Mouse (Mus musculus) T-helper 2 cell (primary cell): ENCODE data around the gene Syt9.

Experiments used
- in situ Hi-C: fragments of 300-600 bp; cut with MboI, MseI; formaldehyde crosslinking; loops from one replicate; pipeline ENCODE4 v1.15.1; 2025; ENCODE audit warnings: high pct_unique_total_duplicates

Gene Syt9

DNA sequence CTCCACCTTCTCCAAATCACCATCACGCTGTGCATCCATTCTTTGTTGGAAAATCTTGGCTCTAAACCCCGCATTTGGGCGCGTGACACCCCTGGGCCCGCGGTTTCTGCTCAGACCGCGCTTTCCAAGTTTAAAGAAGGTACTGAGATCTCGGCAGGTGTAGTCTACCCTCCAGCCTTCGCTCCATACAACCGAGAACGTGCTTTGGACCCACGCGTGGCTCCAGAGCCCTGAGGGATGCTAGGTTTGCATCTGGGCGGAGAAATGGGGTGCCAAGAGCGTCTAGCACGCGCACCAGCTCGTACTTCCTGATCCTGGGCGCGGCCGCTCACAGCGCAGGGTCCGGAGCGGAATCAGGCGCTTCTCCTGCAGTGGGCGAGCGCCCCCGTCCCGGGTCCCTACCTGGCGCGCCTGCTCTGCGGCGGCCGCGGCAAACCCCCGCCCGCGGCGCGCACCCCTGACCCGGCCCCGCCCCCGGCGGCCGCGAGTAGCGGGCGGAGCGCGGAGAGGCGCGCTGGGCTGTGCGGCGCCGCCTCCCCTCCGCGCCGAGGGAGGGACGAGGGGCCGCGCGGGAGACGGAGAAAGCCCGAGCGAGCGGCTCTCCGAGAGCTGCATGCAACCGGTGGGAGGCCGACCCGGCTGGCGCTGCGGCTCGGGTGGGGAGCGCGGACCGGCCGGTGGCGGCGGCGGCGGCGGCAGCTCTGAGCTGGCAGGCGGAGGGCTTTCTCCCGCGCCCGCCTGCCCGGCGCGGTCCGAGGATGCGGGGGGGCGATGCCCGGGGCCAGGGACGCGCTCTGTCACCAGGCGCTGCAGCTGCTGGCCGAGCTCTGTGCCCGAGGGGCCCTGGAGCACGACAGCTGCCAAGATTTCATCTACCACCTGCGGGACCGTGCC is at the start of gene Syt9:
Syt9 (plus strand) TSS at position 497 of the 894 bp plus-strand sequence.
- in situ Hi-C loops: no loop called here

DNA sequence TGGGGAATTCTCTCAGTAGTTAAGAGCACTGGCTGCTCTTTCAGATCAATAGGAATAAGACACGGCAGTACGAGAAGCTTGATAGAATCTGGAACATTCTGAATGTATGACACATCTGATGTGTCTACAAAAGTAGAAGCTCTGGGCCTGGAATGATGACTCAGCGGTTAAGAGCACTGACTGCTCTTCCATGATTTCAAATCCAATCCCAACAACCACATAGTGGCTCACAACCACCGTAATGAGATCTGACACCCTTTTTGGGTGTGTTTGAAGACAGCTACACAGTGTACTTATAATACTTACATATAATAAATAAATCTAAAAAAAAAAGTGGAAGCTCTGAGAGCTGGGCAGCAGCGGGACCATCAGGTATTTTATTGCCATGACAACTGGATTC is 31.5 kb upstream of the Syt9 start:
- in situ Hi-C loops: no loop called here

DNA sequence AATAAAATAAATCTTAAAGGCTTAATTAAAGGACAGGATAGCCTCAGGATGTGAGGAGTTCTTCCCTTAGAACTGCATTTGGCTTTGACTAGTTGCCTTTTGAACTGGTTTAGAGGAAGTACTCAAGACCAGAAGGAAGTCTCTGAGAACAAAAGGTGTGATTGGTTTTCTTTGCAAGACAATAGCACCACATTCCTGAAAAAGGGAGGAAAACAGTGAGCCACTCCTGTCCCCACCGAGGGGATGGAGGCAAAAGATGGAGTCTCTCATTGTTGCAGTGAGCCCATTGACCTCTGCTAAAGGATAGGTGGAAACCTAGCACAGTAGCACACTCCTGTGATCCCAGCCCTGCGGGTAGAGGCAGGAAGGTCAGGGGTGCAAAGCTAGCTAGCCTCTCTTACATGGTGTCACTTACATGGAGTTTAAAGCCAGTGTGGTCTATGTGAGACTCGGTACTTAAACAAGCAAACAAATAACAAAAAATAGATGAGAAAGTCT is 30.9 kb upstream of the Syt9 start:
- in situ Hi-C loops: no loop called here

DNA sequence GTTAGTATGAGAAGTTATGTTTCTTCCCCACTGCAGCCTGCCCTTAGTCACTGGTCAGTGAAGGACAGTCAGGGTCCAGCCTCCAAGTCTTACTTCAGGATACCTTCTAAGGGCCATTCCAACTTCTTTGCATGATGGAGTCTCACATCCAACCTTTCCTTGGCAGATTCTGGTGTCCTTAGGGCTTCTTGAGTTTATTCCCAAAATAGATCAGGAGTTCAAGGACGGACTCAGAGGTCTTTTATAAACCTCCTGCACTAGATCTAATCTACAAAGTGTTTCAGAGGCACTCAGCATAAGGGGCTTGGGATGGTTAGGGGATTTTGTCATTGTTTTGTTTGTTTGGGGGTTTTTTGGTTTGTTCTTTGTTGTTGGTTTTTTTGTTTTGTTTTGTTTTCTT is 30.3 kb upstream of the Syt9 start:
- in situ Hi-C loops: no loop called here

DNA sequence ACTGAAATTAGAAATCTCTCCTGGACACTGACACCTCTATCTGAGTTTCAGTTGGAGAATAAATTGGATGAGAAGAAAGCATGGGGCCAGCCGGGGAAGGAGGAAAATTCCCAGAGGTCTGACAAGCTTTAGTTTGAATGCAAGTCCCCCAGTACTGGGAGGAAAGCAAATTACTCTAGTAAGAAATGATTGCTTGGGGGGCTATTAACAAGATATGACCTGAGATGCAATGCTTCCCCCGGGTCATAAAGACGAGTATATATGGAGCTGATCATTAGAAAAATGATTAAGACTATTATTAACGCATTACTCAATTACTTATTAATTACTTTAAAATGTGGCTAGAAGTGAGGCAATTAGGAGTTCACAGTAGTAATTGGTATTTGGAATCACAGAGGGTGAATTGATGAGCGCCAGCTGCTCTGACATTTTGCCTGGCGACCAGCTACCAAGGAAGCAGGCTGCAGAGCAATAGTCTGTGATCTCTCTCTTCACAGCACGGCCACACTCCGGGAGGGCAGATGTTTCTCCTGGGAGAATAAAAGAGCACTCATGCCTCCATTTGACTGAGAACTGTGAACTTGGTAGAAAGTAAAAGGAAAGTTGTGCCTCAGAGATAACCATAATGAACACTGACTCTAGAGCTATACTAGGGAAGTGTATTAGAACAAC is 28.9 kb upstream of the Syt9 start:
- in situ Hi-C loops: no loop called here

DNA sequence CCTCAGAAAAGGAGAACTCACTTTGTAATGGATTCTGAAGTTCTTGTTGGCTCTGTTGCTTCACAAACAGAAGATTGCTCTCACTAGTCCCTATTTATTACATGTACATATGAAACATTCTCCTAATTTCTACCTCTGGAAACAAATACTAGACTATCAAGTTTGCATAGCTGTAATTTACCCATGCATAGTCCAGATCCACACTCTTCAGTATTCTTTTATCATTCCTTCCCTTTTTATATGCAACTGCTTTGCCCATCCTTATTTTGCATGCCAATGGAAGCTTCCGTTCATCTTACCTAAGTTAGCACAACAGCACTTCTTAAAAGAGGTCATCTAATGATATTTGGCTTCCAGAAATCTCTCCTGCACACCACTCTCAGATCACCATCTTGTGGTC is 21.3 kb upstream of the Syt9 start:
- in situ Hi-C loops: no loop called here

DNA sequence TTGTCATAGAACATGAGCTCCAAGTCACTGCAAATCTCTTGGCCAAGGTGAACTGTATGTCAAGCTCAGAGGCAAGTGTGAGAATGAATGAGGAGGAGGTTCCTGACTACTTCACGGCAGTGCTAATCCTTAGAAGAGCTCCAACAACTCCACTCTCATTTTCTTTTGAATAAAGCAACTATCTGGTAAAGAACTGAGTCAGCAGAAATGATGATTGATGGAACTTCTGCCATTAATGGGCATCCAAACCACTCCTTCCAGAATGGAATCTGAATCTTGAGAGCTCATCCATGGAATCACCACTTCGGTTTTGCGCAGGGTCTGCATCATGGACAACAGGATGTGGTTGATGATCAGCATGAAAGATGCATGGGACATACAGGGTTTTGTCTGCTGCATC is 8.4 kb upstream of the Syt9 start:
- in situ Hi-C loops: no loop called here

DNA sequence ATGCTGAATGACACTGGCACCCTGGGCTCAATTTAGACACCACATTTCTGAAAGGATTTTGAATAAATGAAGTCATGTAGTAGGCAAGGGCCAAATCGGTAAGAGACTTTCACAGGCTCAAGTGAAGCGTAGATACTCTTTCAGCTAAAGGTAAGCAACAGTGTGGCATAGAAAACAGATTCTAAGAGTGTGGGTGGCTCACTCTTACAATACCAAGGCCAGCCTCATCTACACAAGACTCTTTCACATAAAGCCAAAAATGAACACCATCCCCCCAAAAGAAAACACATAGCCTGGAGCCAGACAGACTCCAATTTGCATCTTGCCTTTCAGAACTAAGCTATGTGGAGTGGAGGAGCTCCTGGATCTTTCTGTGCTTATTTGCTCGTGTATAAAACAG is 7.9 kb upstream of the Syt9 start:
- in situ Hi-C loops: no loop called here

DNA sequence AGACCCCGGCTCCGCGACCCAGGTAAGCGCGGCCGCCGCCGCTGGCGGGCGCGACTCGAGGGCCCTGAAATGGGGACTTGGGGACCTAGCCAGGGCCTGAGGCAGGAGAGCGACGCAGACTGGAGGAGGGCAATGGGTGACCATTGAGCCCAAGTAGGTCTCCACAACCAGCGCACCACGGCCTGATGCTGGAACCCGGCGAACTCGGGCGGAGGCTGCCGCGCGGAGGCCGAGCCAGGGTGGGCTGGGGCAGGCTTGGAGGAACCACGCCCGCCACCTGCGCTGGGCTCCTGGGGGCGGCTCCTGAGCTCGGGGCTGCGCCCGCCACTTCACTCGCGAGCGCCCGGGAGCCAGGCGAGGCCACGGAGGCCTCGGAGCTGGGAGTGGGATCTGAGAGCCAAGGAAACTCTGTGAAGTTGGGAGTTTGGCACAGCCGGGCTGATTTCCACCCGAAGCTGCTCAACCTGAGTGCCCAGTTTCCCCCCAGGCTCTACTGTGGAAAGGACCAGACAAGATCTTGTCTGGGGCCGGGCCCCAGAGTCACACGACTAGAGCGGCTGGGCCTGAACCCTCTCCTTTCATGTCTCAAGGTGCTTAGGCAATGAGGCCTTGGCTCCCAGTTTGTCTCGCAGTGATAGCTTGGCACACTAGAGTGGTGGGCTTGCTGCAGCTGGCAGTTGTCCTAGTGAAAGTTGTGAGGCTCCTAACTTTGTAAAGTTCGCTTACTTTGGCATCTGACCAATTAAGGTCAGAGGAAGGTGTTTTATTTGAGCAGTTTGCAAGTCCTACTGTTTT is 795 bp downstream of the Syt9 start:
- in situ Hi-C loops: no loop called here

DNA sequence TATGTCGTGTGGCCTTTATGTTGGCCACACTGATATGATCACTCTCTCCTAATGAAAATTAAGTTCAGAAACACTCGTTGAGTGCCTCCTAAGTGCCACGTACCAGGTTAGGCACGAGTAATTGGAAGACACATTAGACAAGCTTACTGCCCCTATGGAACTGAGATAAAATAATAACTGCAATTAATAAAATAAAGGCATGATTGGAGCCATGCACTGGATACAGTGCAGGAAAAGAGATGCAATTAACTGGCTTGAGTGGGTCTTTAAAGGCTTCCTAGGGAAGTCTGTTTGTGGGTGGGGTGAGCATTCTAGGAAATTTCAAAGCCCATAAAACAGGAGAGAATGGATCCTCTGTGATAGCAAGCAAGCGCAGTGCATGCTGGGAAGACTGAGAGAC is 10.0 kb downstream of the Syt9 start:
- in situ Hi-C loops: no loop called here

DNA sequence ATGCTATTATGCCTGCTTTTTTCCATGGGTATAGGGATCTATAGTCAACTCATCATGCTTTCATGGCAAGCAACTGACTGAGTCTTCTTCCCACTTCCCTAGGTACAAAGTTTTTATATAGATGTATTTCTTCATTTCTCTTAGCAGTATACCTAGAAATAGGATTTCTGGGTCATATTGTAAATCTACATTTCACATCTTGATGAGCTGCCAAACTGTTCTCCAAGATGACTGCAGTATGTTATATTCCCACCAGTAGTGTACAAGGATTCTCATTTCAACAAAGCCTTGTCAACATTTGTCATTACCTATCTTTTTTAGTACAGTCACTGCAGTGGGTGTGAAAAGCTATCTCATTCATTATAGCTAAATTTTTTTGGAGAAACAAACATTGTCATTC is 19.1 kb downstream of the Syt9 start:
- in situ Hi-C loops: no loop called here

DNA sequence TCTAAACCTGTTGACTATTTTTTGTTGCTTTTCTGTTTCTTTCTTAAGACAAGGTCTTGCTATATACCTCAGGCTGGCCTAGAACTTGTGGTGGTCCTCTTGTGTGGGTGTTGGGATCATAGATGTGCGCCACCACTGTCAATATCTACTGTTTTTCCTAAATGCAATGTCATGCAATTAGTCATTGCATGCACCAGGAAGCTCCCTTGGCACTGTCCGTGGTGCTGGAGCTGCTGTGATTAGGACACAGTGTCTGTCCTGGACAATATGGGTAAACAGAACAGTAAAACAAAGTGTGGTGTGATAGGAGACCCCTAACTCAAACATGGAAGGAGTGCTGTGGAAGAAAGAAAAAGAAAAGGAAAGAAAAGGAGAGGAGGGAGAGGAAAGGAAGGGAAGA is 22.2 kb downstream of the Syt9 start:
- in situ Hi-C loops: no loop called here

DNA sequence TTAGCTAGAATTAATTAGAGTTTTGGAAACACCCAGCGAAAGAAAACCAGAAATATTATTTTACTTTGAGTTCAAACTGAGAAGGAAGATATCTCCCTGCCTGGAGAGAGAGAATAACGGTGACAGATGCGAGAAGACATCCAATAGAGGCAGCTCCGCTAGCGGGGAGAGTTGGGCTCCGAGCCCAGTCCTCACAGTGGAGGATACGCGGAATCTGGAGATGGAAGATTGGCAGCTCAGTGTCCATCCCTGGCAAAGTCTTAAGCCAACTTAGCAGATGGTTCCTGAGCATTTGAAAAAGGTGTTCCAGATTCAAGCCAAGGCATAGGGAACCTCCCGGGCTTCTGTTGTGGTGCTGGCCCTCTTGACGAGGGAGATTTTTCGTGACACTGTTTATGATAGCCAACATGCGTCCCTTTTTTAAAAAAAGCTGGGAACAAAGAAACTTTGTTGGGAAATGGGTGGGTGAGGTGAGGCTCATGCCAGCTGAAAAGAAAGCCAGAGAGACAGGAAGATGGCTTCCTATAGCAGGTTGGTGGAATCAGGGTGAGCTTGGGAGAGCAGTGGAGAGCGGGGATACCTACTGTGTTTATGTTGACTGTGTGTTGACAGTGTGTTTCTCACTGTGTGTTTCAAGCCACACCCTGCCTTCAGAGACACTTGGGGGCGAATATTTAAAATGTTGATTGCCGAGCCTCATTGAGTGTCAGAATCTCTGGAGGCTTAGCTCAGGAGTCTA is 29.7 kb downstream of the Syt9 start:
- in situ Hi-C loops: no loop called here

DNA sequence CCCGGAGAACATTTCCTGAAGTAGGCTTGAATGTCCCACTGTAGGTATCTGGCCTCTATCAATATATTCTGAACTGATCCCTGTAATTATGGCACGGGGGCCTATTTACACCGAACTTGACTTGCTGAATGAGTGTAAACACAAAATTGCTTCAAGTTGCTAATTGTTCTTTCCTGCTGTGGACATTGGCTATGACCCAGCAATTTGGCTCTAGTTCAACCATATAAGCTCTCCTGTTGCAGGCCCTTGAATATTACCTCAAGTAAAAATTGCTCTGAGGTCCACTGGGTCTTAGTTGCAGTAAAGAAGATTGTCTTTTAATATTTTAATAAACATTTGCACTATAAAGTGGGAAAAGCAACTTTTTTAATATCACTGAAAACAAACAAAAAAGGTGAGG is 32.7 kb downstream of the Syt9 start:
- in situ Hi-C loops: no loop called here

DNA sequence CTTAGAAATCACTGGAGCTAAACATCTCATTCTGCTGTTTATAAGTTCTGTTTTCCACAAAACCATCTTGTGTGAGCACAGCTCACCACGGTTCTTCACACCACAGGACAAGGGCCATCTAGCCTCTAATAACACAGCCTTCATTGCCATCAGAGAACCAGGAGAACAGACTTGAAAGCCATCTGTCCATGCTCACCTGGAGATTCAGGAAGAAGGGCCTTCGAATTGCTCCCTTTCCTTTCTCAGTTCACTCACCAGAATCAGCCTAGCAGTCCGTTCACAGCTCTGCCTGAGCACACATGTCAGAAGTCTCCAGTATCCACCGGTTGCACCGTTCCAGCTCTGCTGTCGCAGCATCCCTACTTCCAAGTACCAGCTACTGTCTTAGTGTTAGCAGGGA is 44.4 kb downstream of the Syt9 start:
- in situ Hi-C loops: no loop called here

DNA sequence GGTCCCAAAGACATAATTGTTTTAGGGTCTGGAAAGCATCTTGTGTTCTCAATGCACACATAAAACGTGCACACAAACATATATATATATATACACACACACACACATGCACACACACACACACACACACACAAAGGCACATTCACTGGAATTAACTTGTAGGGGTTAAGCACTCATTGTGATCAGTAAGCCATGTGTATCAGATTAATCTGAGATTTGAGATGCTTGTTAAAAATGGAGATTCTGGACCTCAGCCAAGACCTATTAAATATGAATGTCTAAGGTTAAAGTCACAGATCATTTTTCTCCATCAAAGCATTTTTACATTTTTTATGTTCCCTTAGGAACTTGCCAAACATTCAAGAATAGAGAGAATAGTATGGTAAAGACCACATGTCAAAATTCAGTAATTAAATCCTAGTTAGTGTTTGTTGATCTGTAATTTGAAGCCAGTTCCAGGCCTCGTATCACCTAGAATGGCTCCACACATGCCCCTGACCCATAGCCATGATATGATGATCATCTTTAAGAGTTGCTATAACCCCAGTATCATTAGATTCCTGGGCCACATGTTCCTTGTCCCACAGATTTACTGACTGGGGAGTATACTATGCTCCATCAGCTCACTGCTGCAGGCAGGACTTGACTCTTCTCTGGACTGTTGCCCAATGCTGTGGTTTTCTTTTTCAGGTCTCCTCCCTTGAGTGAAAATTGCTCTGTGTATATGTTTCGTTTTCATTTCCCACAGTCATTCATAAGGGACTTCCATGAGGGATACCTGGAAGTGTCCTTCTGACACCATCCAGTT is 46.7 kb downstream of the Syt9 start:
- in situ Hi-C loops: no loop called here

DNA sequence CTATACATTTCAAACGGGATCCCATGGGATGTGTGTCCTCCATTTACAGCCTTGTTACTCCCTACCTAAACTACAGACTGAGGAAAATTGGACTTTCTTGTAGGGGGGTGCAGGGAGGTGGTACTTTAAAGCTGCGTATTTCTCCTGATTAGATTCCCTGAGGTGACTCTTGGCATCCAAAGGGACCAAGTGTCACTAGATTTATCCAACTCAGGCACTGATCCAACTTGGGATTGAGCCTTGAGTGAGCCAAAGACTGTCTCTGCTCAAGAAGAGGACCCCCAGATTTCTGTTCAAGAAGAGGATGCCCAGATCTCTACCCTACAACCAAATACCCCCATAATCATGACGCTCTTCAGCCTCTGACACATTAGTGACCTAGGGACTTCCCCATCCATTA is 66.9 kb downstream of the Syt9 start:
- in situ Hi-C loops: no loop called here

DNA sequence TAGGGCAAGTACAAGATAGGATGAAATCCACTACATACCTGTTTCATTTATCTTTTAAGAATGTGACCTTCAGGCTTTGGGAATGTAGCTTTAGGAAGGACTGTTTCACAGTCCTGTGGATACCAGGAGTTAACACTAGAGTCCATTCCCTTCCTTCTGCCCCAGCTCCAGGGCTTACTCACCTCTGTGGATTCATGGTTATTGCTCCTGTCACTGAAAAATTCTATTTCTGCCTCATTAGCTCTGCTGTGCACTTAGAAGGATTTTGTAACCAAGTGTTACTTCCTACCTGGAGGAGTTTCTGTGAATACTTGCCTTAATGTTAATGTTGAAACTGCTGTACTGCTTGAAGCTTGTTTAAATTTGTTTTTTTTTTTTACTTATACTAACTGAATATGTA is 74.1 kb downstream of the Syt9 start:
- in situ Hi-C loops: no loop called here

DNA sequence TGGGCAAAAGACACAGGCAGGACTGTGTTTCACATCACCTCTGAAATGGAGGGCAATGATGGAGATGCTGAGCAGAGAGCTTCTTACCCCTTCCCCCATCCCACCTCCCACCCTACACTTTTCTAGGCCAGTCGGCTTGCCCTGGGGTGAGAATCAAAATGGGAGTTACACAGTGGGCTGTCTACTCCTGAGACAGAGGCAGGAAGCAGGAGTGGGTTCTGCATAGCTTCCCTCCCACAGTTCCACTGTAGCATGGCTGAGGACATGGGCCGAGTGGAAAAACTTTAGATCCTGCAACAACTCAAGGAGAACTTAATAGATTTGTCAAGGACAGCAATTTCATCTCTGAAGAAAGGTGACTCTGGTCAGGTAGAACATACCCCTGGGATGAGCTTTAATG is 84.1 kb downstream of the Syt9 start:
- in situ Hi-C loops: no loop called here

DNA sequence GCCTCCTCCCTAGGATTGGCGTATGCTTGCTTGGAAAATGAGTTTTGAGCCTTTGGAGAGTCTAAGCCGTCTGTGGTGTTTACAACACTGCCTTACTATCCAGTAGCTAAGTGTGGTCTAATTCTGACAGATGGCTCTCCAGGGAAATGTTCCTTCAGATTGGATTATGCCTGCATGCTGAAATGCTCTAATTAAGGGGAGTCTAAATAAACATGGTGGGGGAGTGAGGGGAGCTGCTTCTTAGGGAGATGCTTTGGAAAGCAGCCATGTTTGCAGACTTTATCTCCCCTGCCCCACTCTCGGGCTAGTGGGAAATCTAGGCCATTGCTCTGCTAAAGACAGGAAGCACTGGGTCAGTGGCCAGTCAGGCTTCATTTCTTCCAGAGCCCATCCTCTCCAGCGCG is 84.6 kb downstream of the Syt9 start:
- in situ Hi-C loops: no loop called here

DNA sequence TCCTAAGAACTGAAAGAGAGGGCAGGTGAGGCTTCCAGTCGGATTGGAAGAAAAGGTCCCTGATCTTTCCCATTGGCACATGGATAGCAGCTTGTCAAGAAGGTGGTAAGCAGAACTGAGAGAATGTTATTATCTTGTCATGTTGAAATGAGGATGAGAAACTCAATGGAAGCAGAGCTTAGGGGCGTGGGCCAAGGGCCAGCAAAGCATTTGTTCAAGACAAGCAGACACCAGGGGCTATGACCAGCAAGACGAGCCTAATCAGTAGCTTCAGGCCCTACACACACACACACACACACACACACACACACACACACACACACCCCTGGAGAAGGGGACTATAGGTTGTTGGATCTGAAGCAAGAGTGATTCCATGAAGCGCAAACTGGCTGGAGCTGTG is 90.6 kb downstream of the Syt9 start:
- in situ Hi-C loops: no loop called here
